10 mouse cellular contexts compared by ENCODE assay signal in the genomic region with DNA sequence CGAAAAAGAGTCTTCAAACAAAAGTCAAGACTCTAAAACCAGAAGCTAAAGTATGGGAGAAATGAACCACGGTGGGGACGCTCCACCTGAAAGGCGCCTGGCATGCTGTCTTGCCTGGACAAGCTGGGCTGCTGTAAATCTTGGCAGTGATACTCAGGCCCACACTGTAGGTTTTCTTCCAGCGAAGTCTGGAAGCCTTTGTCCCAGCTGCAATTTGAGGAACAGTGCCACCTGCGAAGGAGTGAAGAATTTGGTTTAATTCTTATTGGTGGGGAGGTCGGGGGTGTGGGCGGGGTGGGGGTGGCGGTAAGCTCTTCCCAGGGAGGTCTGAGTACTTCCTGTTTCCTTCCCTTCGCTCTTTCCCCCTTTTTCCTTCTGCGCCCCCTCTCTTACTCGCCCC. TPM values are rescaled to one million over a fixed set of nuclear protein-coding genes. Genes with fewer than 3 reads are reported as not detected.
DNase-seq lines count a peak whose midpoint lies in the region; ATAC-seq and TF ChIP-seq lines count a peak whose summit lies in the region.
"Had no signal": no experiment of that assay in that cellular context is flagged by ENCODE, and none has a peak within 500 bp of the region (broad histone marks: within the 10 kb centered on the region; RNA-seq: fewer than 3 reads in every experiment).

No protein-coding gene starts in this region.

- DNase-seq in lung, postnatal 10 days: no peak
- no peak for DNase-seq in forebrain, embryonic 11.5 days (ENCODE audit: low spot score)
- no peak for DNase-seq in adrenal gland, adult 2 months
- no peak for DNase-seq in left cerebral cortex, adult 9 months (ENCODE audit: low spot score in 2 of 2)
- DNase-seq in left cerebral cortex, postnatal 36 days (ENCODE audit: low spot score in 2 of 2): no peak
- DNase-seq: gastrocnemius, postnatal 25 days had no signal

- peak overlapping the region; percentile 39 for H3K4me3 ChIP-seq in lung, embryonic 16.5 days (ENCODE audit: low read length)
- peak overlapping the region; percentile 23 for H3K4me3 ChIP-seq in forebrain, embryonic 11.5 days (ENCODE audit: low read depth, low read length)
- peak overlapping the region; percentile 26 for H3K4me3 ChIP-seq in intestine, postnatal 0 days (ENCODE audit: low read depth, low read length)
- H3K4me3 ChIP-seq in stomach, embryonic 14.5 days (ENCODE audit: low read depth, low read length): peak overlapping the region; percentile 25; the same call in 1 of the 2 replicates

- H3K27me3 ChIP-seq in lung, embryonic 16.5 days (ENCODE audit: control insufficient read depth, insufficient read depth, low read depth, low read length): peaks cover 33% of the 10 kb centered on the region
- peaks cover 32% of the 10 kb centered on the region for H3K27me3 ChIP-seq in forebrain, embryonic 11.5 days (ENCODE audit: control insufficient read depth, insufficient read depth, low read length)
- peaks cover 32% of the 10 kb centered on the region for H3K27me3 ChIP-seq in intestine, postnatal 0 days (replicated peaks; ENCODE audit: control insufficient read depth, insufficient read depth, low read length)
- 0 out of 2 replicates have a peak, but pooled peaks cover 5% of the 10 kb centered on the region for H3K27me3 ChIP-seq in stomach, embryonic 14.5 days (ENCODE audit: control insufficient read depth, insufficient read depth, low read length)

- H3K36me3 ChIP-seq in lung, embryonic 16.5 days (ENCODE audit: control insufficient read depth, insufficient read depth, low read length): no peaks in the 10 kb centered on the region
- H3K36me3 ChIP-seq in forebrain, embryonic 11.5 days (ENCODE audit: control insufficient read depth, insufficient read depth, low read length): no peaks in the 10 kb centered on the region
- H3K36me3 ChIP-seq in intestine, postnatal 0 days (ENCODE audit: control insufficient read depth, insufficient read depth): no peaks in the 10 kb centered on the region
- H3K36me3 ChIP-seq in stomach, embryonic 14.5 days (ENCODE audit: control insufficient read depth, insufficient read depth, low read length): no peaks in the 10 kb centered on the region

- no peak overlapping the region for H3K9ac ChIP-seq in lung, embryonic 16.5 days (ENCODE audit: low read length)
- H3K9ac ChIP-seq in forebrain, embryonic 11.5 days (ENCODE audit: low read length): peak overlapping the region; percentile 41
- H3K9ac ChIP-seq in intestine, postnatal 0 days (ENCODE audit: low read depth, low read length): no peak overlapping the region
- H3K9ac ChIP-seq in stomach, embryonic 14.5 days (replicated peaks; ENCODE audit: low read depth, low read length): no peak overlapping the region

- 12% methylated on average over 9 of the region's 12 CpGs for WGBS in lung, embryonic 16.5 days
- WGBS in forebrain, embryonic 11.5 days: 4% methylated on average over 10 of the region's 12 CpGs
- 21% methylated on average over 9 of the region's 12 CpGs for WGBS in intestine, postnatal 0 days
- 14% methylated on average over 9 of the region's 12 CpGs for WGBS in stomach, embryonic 14.5 days

- no peak overlapping the region for H3K27ac ChIP-seq in lung, embryonic 16.5 days (ENCODE audit: low read length)
- no peak overlapping the region for H3K27ac ChIP-seq in forebrain, embryonic 11.5 days (ENCODE audit: low read depth, low read length)
- no peak overlapping the region for H3K27ac ChIP-seq in intestine, postnatal 0 days (ENCODE audit: low read depth, low read length)
- no peak overlapping the region for H3K27ac ChIP-seq in stomach, embryonic 14.5 days (ENCODE audit: low read length)

- H3K4me2 ChIP-seq in lung, embryonic 16.5 days (ENCODE audit: low read depth, low read length): peak overlapping the region; percentile 66
- peak overlapping the region; percentile 55 for H3K4me2 ChIP-seq in forebrain, embryonic 11.5 days (ENCODE audit: low read depth, low read length, severe bottlenecking)
- peak overlapping the region; percentile 45 for H3K4me2 ChIP-seq in intestine, postnatal 0 days (replicated peaks; ENCODE audit: low read depth)
- H3K4me2 ChIP-seq in stomach, embryonic 14.5 days (replicated peaks; ENCODE audit: low read depth, low read length): peak overlapping the region; percentile 63

- intact Hi-C loops in left cerebral cortex, postnatal 36 days (cut with DNase I): no loop called here

- ATAC-seq in lung, embryonic 16.5 days (ENCODE audit: low read depth): peak; percentile 15; the same call in 1 of the 2 replicates
- no peak for ATAC-seq in forebrain, embryonic 11.5 days (replicated peaks; ENCODE audit: low FRiP score)
- ATAC-seq in intestine, postnatal 0 days: no peak
- ATAC-seq in stomach, embryonic 14.5 days (ENCODE audit: insufficient number of reproducible peaks, insufficient read depth, low FRiP score, low read depth): no peak

- H3K9me3 ChIP-seq in lung, embryonic 16.5 days (ENCODE audit: control insufficient read depth, low read length): no peaks in the 10 kb centered on the region
- no peaks in the 10 kb centered on the region for H3K9me3 ChIP-seq in forebrain, embryonic 11.5 days (ENCODE audit: control insufficient read depth, low read length)
- H3K9me3 ChIP-seq in intestine, postnatal 0 days (ENCODE audit: control insufficient read depth): no peaks in the 10 kb centered on the region
- no peaks in the 10 kb centered on the region for H3K9me3 ChIP-seq in stomach, embryonic 14.5 days (ENCODE audit: control insufficient read depth, low read depth, low read length)

- TF ChIP-seq CTCF in intestine, postnatal 0 days (IDR thresholded peaks at IDR 0.05; ENCODE audit: low read depth): no peak

- H3K4me1 ChIP-seq in lung, embryonic 16.5 days (replicated peaks; ENCODE audit: control insufficient read depth, insufficient read depth, low read length): no peaks in the 10 kb centered on the region; the same call in 1 of the 2 replicates
- H3K4me1 ChIP-seq in forebrain, embryonic 11.5 days (replicated peaks; ENCODE audit: control insufficient read depth, insufficient read depth, low read length): no peaks in the 10 kb centered on the region; the same call in 1 of the 2 replicates
- no peaks in the 10 kb centered on the region for H3K4me1 ChIP-seq in intestine, postnatal 0 days (replicated peaks; ENCODE audit: control insufficient read depth, insufficient read depth, low read length)
- H3K4me1 ChIP-seq in stomach, embryonic 14.5 days (ENCODE audit: control insufficient read depth, insufficient read depth, low read length): no peaks in the 10 kb centered on the region

RNA-seq across cellular contexts. Expression of a gene that starts 31.9 kb away (rescaled TPM):
- polyA plus RNA-seq in lung, embryonic 16.5 days (2015; fragmentation: Nextera tagmentation; extraction: Ambion mirVana): not detected in 2 replicates
- 17.1 and 17.5 TPM in 2 replicates for polyA plus RNA-seq in forebrain, embryonic 11.5 days (2014; fragmentation: Nextera tagmentation; extraction: Ambion mirVana)
- not detected in 2 replicates for polyA plus RNA-seq in intestine, postnatal 0 days (2015; fragmentation: Nextera tagmentation; extraction: Ambion mirVana)
- not detected in 2 replicates for polyA plus RNA-seq in stomach, embryonic 14.5 days (2014; fragmentation: Nextera tagmentation; extraction: Ambion mirVana)
- not detected for total RNA-seq in adrenal gland, adult 2 months (2021)
- polyA plus RNA-seq in adrenal gland, adult 2 months (2012; rRNA removed): not detected in 2 replicates
- total RNA-seq in left cerebral cortex, postnatal 36 days (2021): 1 to 10 TPM; 2.1 to 6.1 TPM
- total RNA-seq: gastrocnemius, postnatal 25 days; monocyte, adult 5-6 weeks had no signal

RNA-seq across cellular contexts. Expression of a gene that starts 42.8 kb away (rescaled TPM):
- polyA plus RNA-seq in lung, embryonic 16.5 days (2015; fragmentation: Nextera tagmentation; extraction: Ambion mirVana): 0.06 and 0.19 TPM in 2 replicates
- polyA plus RNA-seq in forebrain, embryonic 11.5 days (2014; fragmentation: Nextera tagmentation; extraction: Ambion mirVana): 12.5 and 12.6 TPM in 2 replicates
- polyA plus RNA-seq in intestine, postnatal 0 days (2015; fragmentation: Nextera tagmentation; extraction: Ambion mirVana): 0.05 and 0.18 TPM in 2 replicates
- polyA plus RNA-seq in stomach, embryonic 14.5 days (2014; fragmentation: Nextera tagmentation; extraction: Ambion mirVana): 7.6 and 8.9 TPM in 2 replicates
- not detected for total RNA-seq in adrenal gland, adult 2 months (2021)
- 0.12 and 0.18 TPM in 2 replicates for polyA plus RNA-seq in adrenal gland, adult 2 months (2012; rRNA removed)
- under 1 TPM; 0.49 to 0.72 TPM for total RNA-seq in left cerebral cortex, postnatal 36 days (2021)
- total RNA-seq: monocyte, adult 5-6 weeks had no signal

Comparison
In these comparisons a context has a peak if more than half of its experiments do, and no peak if none do; other contexts are left out.
1. RNA of a gene that starts 31.9 kb away (polyA plus RNA-seq): 17.1 to 17.5 TPM in forebrain, embryonic 11.5 days; not detected in lung, embryonic 16.5 days, not detected in intestine, postnatal 0 days, not detected in stomach, embryonic 14.5 days and not detected in adrenal gland, adult 2 months; every median in the first group is over 10 times any median in the second.
2. Peak in every context shown above with its lines, with median percentiles within 50 percentile points of each other: H3K4me2 ChIP-seq and H3K4me3 ChIP-seq.